Mouse (Mus musculus) ES-E14 (cell line): Measurements from ENCODE around the gene Nkain4. TPM values are rescaled to one million over a fixed set of nuclear protein-coding genes. Genes with fewer than 3 reads are reported as not detected.

Experiments used
- DNase-seq: peaks from one replicate; pipeline ENCODE4 v3.0.0-alpha.2; 2013; ENCODE audit warnings: low read depth, low spot score
- H3K27ac ChIP-seq: 2 replicates; pipeline ENCODE4 v1.5.1; 2012; ENCODE audit warnings: low read depth, mild to moderate bottlenecking, low read length, moderate library complexity, mixed read lengths; ENCODE audit not compliant: poor library complexity, insufficient read depth, severe bottlenecking
- H3K36me3 ChIP-seq: 2 replicates; pipeline ENCODE4 v1.6.1; 2012; ENCODE audit warnings: mild to moderate bottlenecking, low read length, moderate library complexity, mixed read lengths; ENCODE audit not compliant: control insufficient read depth, poor library complexity, insufficient read depth, severe bottlenecking
- H3K4me1 ChIP-seq, 2 experiments: fragments of 150-350 bp in 1 of 2; sonication (generic) in 1 of 2; 2 replicates each; pipeline ENCODE4 v1.6.1; 2012; ENCODE audit warnings: low read length in 2 of 2, mild to moderate bottlenecking in 1 of 2, mixed read lengths in 1 of 2; ENCODE audit not compliant: control insufficient read depth in 2 of 2, insufficient read depth in 2 of 2, poor library complexity in 1 of 2
- H3K4me3 ChIP-seq, 2 experiments: fragments of 150-350 bp in 1 of 2; sonication (generic) in 1 of 2; 2 replicates each; pipeline ENCODE4 v1.5.1; 2012; ENCODE audit warnings: low read length in 2 of 2, low read depth in 1 of 2, mild to moderate bottlenecking in 1 of 2, mixed read lengths in 1 of 2; ENCODE audit not compliant: insufficient read depth in 1 of 2, poor library complexity in 1 of 2, severe bottlenecking in 1 of 2
- H3K9ac ChIP-seq: 2 replicates; pipeline ENCODE4 v1.6.1; 2012; ENCODE audit warnings: low read depth, mild to moderate bottlenecking, low read length, mixed read lengths; ENCODE audit not compliant: poor library complexity, insufficient read depth, severe bottlenecking
- H3K9me3 ChIP-seq: fragments of 150-350 bp; sonication (generic); 2 replicates; pipeline ENCODE4 v1.6.1; 2012; ENCODE audit warnings: low read depth, mild to moderate bottlenecking, low read length; ENCODE audit not compliant: control insufficient read depth, insufficient read depth
- CHD2 ChIP-seq: IDR thresholded peaks from 2 replicates; pipeline ENCODE4 v1.6.1; 2014; ENCODE audit warnings: mild to moderate bottlenecking, low read depth, low read length, inconsistent platforms
- HCFC1 ChIP-seq: IDR thresholded peaks from 2 replicates; pipeline ENCODE4 v1.6.1; 2012; ENCODE audit warnings: low read length, inconsistent platforms, borderline replicate concordance; ENCODE audit not compliant: insufficient read depth
- MAFK ChIP-seq: IDR thresholded peaks from 2 replicates; pipeline ENCODE4 v1.6.1; 2014; ENCODE audit warnings: mild to moderate bottlenecking, low read depth, low read length, inconsistent platforms; ENCODE audit not compliant: insufficient read depth
- ZC3H11A ChIP-seq: IDR thresholded peaks from 2 replicates; pipeline ENCODE4 v1.6.1; 2012; ENCODE audit warnings: low read depth, mild to moderate bottlenecking, inconsistent platforms, low read length, borderline replicate concordance
- ZNF384 ChIP-seq: IDR thresholded peaks from 2 replicates; pipeline ENCODE4 v1.6.1; 2012; ENCODE audit warnings: low read depth, low read length, inconsistent platforms
- in situ Hi-C, 2 experiments: fragments of 600-800 bp; cut with MboI; formaldehyde crosslinking; loops; one replicate each; pipeline ENCODE4 v1.15.1; 2025; ENCODE audit warnings: low sequenced_read_pairs in 2 of 2, inconsistent platforms in 1 of 2; ENCODE audit not compliant: unreplicated experiment in 2 of 2
- total RNA-seq: library from RNA; depleted of rRNA; stranded (reverse); fragments of 300-350 nt; gene quantifications from 2 replicates; pipeline ENCODE4 v1.2.3, GENCODE M21; 2012

Nkain4 gene
- total RNA-seq, 1 experiment = 7.8 TPM

DNA sequence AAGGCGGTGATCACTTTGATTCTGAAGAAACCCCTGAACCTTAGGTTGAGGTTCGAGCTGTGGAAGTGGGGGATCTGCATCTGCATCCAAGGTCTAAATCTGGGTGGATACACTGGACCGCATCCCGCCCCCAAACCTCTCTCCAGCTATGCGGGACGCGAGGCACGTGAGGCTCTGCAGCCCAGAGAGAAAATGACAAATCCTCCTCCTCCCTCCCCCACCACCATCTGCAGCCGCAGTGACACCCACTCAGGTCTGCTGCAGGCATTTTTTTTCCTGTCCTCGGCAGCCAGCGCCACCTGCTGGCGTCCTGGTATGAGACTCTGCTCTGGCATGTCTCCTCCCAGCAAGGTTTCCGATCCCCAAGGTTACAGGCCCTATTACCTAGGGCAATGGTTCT, 59.8 kb downstream of the Nkain4 start:
- peak; percentile 88 for DNase-seq
- in situ Hi-C loops = loop anchor here (10.0 kb wide), 1 partner anchor 90 kb away; no protein-coding TSS in a partner anchor
- TF ChIP-seq HCFC1 (no peak), ZC3H11A (no peak; the same call in 1 of the 2 replicates), MAFK (no peak), ZNF384 (peak; percentile 94), CHD2 (no peak)
- peaks cover 3 to 13% of the 10 kb centered on the region in 2 experiments; a peak in 3 of 4 replicates for H3K4me1 ChIP-seq
- H3K9me3 ChIP-seq = no peaks in the 10 kb centered on the region
- no peaks in the 10 kb centered on the region for H3K36me3 ChIP-seq
- H3K4me3 ChIP-seq = peak overlapping the region; percentile 68 to 77; a peak in 3 of 4 replicates
- H3K9ac ChIP-seq = no peak overlapping the region
- no peak overlapping the region for H3K27ac ChIP-seq

DNA sequence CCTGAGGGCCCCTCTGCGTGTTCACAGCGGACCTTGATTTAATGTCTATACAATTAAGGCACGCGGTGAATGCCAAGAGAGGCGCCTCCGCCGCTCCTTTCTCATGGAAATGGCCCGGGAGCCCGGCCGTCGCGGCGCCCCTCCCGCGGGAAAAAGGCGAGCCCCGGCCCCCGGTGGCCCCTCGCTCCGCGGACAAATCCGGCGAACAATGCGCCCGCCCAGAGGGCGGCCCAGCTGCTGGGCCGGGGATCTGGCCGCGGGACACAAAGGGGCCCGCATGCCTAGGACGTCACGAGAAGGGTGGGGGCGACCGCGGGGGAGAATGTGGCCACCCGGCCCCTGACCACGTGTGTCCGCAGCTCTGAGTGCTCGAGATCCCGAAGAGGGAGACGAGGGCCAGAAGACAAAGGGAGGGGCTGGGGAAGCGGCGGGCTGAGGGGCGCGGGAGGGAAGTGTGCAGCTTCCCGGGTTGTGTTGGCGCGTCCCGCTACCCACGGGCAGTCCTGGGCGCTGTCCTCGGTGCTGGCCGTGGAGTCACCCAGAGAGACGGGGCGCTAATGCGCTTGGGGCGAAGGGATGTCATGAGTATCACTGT, 60.4 kb downstream of the Nkain4 start:
- 0 out of 2 replicates have a peak overlapping the region, but pooled peaks have one; percentile 27 for H3K9ac ChIP-seq
- no peaks in the 10 kb centered on the region for H3K36me3 ChIP-seq
- H3K9me3 ChIP-seq = no peaks in the 10 kb centered on the region
- peak overlapping the region; percentile 68 to 77 for H3K4me3 ChIP-seq
- DNase-seq = no peak
- no peak overlapping the region for H3K27ac ChIP-seq
- H3K4me1 ChIP-seq = peaks cover 5 to 18% of the 10 kb centered on the region in 2 experiments; a peak in 3 of 4 replicates
- in situ Hi-C loops = loop anchor here (10.0 kb wide), 1 partner anchor 89 kb away; no protein-coding TSS in a partner anchor
- TF ChIP-seq ZNF384 (no peak), HCFC1 (no peak), ZC3H11A (no peak), MAFK (no peak), CHD2 (no peak)

DNA sequence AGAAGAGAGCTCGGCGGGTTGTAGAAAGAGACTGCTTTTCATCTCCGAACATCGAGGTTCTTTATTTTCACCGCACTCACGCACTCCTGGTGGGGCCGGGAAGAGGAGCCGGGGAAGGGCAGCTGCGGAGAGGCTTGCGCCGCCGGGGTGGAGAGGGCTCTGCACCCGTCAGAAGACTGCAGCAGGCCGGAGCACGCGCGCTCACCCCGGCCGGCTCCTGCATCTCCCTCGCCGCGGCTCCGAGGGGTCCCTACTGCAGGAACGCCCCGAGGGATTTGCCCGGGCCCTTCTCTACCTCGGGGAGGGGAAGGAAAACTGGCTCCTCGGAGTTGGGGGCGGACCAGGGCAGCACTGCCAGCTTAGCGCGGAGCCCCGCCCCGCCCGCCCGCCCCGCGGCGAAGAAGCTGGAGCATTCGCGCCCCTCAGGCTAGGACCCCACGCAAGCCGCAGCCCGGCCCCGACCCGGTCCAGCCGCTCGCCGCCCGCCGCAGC, 60.9 kb downstream of the Nkain4 start:
- in situ Hi-C loops = loop anchor here (10.0 kb wide), 1 partner anchor 89 kb away; no protein-coding TSS in a partner anchor
- Histone ChIP-seq H3K9ac (peak overlapping the region; percentile 60), H3K4me3 (peak overlapping the region; percentile 68 to 77), H3K9me3 (no peaks in the 10 kb centered on the region), H3K36me3 (no peaks in the 10 kb centered on the region), H3K27ac (no peak overlapping the region), H3K4me1 (peaks cover 5 to 18% of the 10 kb centered on the region in 2 experiments; a peak in 3 of 4 replicates)
- DNase-seq = no peak
- TF ChIP-seq ZC3H11A (no peak), HCFC1 (no peak), MAFK (no peak), CHD2 (no peak), ZNF384 (no peak)

DNA sequence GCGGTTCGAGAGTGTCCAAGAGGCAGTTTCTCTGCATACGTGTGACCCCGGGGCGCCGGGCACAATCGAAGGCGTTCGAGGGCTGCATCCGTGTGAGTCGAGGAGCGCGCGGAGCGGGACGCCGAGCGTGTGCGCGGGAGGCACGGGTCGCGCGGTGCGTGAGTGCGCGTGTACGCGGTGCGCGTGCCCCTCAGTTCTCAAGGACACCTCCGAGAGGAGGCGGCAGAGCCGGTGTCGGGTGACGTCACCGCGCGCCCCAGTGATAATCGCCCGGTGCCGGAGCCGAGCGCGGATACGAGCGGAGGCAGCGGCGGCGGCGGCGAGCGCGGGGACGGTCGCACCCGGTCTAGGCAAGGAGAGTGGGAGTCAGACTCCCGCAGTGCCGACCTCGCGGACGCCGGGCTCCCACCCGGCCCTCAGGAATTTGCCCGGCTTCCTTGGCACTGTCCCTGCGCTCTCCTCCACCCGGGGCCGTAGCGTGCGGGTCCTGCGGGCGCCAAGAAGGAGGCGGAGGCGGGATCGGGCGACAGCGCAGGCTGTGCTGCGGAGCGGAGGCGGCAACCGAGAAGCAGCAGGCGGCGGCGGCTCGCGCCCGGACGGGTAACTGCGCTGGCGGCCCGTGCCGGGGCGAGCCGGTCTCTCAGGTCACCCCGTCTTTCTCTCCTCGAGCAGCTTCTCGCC, 61.5 kb downstream of the Nkain4 start:
- Histone ChIP-seq H3K27ac (no peak overlapping the region), H3K36me3 (no peaks in the 10 kb centered on the region), H3K9ac (peak overlapping the region; percentile 60), H3K4me1 (peaks cover 5 to 18% of the 10 kb centered on the region in 2 experiments; a peak in 3 of 4 replicates), H3K4me3 (peak overlapping the region; percentile 68 to 77), H3K9me3 (no peaks in the 10 kb centered on the region)
- TF ChIP-seq ZNF384 (no peak), MAFK (no peak), ZC3H11A (no peak), HCFC1 (no peak)
- in situ Hi-C loops = loop anchor here (10.0 kb wide), 1 partner anchor 88 kb away; no protein-coding TSS in a partner anchor
- no peak for DNase-seq
